Mouse (Mus musculus): ENCODE data around the gene Dnmt1. TPM values are rescaled to one million over a fixed set of nuclear protein-coding genes. Genes with fewer than 3 reads are reported as not detected.

Gene Dnmt1
- polyA plus RNA-seq, 1 experiment from 2014 or later = 59.8 TPM

GRCm38 (mm10) chr9:20961557-20961956 lies 1.9 kb upstream of the Dnmt1 start:
- no peak for ATAC-seq (ENCODE audit: extremely low read depth, insufficient number of reproducible peaks, low FRiP score, low TSS enrichment)
- Histone ChIP-seq H3K27ac (replicated peaks) (no peak overlapping the region), H3K4me3 (no peak overlapping the region), H3K27me3 (replicated peaks) (no peaks in the 10 kb centered on the region), H3K36me3 (peaks cover 23% of the 10 kb centered on the region), H3K4me1 (no peaks in the 10 kb centered on the region), H3K9me3 (no peaks in the 10 kb centered on the region), H3K4me2 (no peak overlapping the region), H3K9ac (no peak overlapping the region)
- WGBS = 60% methylated on average over 9 of the region's 9 CpGs

DNA sequence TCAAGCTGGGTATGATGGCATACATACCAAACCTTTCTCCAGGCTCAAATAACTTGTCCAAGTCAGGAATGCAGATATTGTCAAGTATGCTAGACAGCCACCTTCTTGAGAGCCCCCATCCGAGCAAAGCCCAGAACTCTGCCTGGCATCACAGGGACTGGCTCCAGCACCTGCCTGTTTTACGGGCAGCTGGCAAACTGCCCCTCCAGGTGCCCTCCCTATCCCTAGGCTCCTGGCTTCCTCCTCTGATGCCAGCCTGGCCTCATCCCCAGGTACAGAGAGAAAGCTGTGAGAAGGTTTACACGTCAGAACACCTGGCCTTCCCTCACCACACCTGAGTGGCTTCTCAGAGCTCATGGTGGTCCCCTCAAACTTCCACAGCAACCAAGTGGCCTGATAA lies 2.7 kb downstream of the Dnmt1 start:
- no peak overlapping the region for H3K9ac ChIP-seq
- H3K9me3 ChIP-seq = no peaks in the 10 kb centered on the region
- H3K4me1 ChIP-seq = peaks cover 5% of the 10 kb centered on the region; the same call in 1 of the 2 replicates
- no peaks in the 10 kb centered on the region for H3K27me3 ChIP-seq (replicated peaks)
- no peak overlapping the region for H3K4me2 ChIP-seq
- no peaks in the 10 kb centered on the region for H3K36me3 ChIP-seq
- WGBS = 63% methylated on average over 3 of the region's 3 CpGs
- H3K4me3 ChIP-seq = no peak overlapping the region
- no peak overlapping the region for H3K27ac ChIP-seq (replicated peaks)
- no peak for ATAC-seq (ENCODE audit: extremely low read depth, insufficient number of reproducible peaks, low FRiP score, low TSS enrichment)

- Histone ChIP-seq H3K9ac (peak overlapping the region; percentile 98), H3K4me1 (peaks cover 34% of the 10 kb centered on the region), H3K27me3 (replicated peaks) (no peaks in the 10 kb centered on the region), H3K27ac (replicated peaks) (peak overlapping the region; percentile 94), H3K4me2 (peak overlapping the region; percentile 91), H3K36me3 (peaks cover 3% of the 10 kb centered on the region; the same call in 1 of the 2 replicates), H3K4me3 (peak overlapping the region; percentile 93), H3K9me3 (no peaks in the 10 kb centered on the region)
- peak; percentile 89 for ATAC-seq (ENCODE audit: extremely low read depth, insufficient number of reproducible peaks, low FRiP score, low TSS enrichment)
- under 1% methylated on average over 51 of the region's 51 CpGs for WGBS
These were observed 7.0 kb downstream of the Dnmt1 start for GRCm38 (mm10) chr9:20952520-20953227.

GRCm38 (mm10) chr9:20951966-20952519 lies 7.6 kb downstream of the Dnmt1 start:
- H3K27ac ChIP-seq (replicated peaks) = peak overlapping the region; percentile 94
- under 1% methylated on average over 15 of the region's 17 CpGs for WGBS
- peak; percentile 34; the same call in 1 of the 2 replicates for ATAC-seq (ENCODE audit: extremely low read depth, insufficient number of reproducible peaks, low FRiP score, low TSS enrichment)
- H3K36me3 ChIP-seq = peaks cover 9% of the 10 kb centered on the region; the same call in 1 of the 2 replicates
- H3K4me1 ChIP-seq = peaks cover 34% of the 10 kb centered on the region
- peak overlapping the region; percentile 98 for H3K9ac ChIP-seq
- no peaks in the 10 kb centered on the region for H3K9me3 ChIP-seq
- peak overlapping the region; percentile 91 for H3K4me2 ChIP-seq
- peak overlapping the region; percentile 93 for H3K4me3 ChIP-seq
- no peaks in the 10 kb centered on the region for H3K27me3 ChIP-seq (replicated peaks)

DNA sequence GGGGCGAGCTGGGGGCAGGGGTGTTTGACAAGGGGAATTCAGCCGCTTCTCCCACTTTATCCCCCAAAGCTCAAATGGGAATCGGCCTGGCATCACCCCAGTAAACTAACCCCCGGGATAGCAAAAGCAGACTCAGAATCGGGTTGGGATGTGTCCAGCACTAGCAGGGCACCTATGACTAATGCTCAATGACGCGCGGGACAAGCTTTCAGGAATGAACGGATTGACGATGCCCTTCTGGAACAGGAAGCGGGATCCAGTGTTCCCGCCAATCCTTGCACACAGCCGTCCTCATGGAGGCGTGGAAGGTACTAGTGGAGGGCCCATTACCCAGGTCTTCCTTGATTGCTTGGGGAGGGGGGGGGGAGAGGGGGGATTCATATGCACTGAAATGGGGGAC lies 8.2 kb downstream of the Dnmt1 start:
- peak overlapping the region; percentile 98 for H3K9ac ChIP-seq
- H3K27me3 ChIP-seq (replicated peaks) = no peaks in the 10 kb centered on the region
- WGBS = 10% methylated on average over 14 of the region's 14 CpGs
- peaks cover 34% of the 10 kb centered on the region for H3K4me1 ChIP-seq
- H3K4me3 ChIP-seq = peak overlapping the region; percentile 93
- H3K4me2 ChIP-seq = peak overlapping the region; percentile 91
- H3K9me3 ChIP-seq = no peaks in the 10 kb centered on the region
- H3K27ac ChIP-seq (replicated peaks) = peak overlapping the region; percentile 94
- peaks cover 10% of the 10 kb centered on the region; the same call in 1 of the 2 replicates for H3K36me3 ChIP-seq
- no peak for ATAC-seq (ENCODE audit: extremely low read depth, insufficient number of reproducible peaks, low FRiP score, low TSS enrichment)

GRCm38 (mm10) chr9:20950419-20950818 lies 9.3 kb downstream of the Dnmt1 start:
- no peak overlapping the region for H3K27ac ChIP-seq (replicated peaks)
- H3K9ac ChIP-seq = peak overlapping the region; percentile 98
- H3K4me3 ChIP-seq = 0 out of 2 replicates have a peak overlapping the region, but pooled peaks have one; percentile 93
- no peaks in the 10 kb centered on the region for H3K27me3 ChIP-seq (replicated peaks)
- peaks cover 16% of the 10 kb centered on the region; the same call in 1 of the 2 replicates for H3K36me3 ChIP-seq
- peaks cover 38% of the 10 kb centered on the region for H3K4me1 ChIP-seq
- no peak for ATAC-seq (ENCODE audit: extremely low read depth, insufficient number of reproducible peaks, low FRiP score, low TSS enrichment)
- H3K4me2 ChIP-seq = peak overlapping the region; percentile 91
- H3K9me3 ChIP-seq = no peaks in the 10 kb centered on the region

- H3K4me1 ChIP-seq = peaks cover 51% of the 10 kb centered on the region
- H3K9ac ChIP-seq = no peak overlapping the region
- H3K36me3 ChIP-seq = peaks cover 35% of the 10 kb centered on the region
- no peak overlapping the region for H3K4me3 ChIP-seq
- ATAC-seq (ENCODE audit: extremely low read depth, insufficient number of reproducible peaks, low FRiP score, low TSS enrichment) = no peak
- 72% methylated on average over 16 of the region's 16 CpGs for WGBS
- H3K27me3 ChIP-seq (replicated peaks) = no peaks in the 10 kb centered on the region
- H3K9me3 ChIP-seq = no peaks in the 10 kb centered on the region
- no peak overlapping the region for H3K4me2 ChIP-seq
- H3K27ac ChIP-seq (replicated peaks) = no peak overlapping the region
These were observed 13.4 kb downstream of the Dnmt1 start for GRCm38 (mm10) chr9:20946066-20946880.

DNA sequence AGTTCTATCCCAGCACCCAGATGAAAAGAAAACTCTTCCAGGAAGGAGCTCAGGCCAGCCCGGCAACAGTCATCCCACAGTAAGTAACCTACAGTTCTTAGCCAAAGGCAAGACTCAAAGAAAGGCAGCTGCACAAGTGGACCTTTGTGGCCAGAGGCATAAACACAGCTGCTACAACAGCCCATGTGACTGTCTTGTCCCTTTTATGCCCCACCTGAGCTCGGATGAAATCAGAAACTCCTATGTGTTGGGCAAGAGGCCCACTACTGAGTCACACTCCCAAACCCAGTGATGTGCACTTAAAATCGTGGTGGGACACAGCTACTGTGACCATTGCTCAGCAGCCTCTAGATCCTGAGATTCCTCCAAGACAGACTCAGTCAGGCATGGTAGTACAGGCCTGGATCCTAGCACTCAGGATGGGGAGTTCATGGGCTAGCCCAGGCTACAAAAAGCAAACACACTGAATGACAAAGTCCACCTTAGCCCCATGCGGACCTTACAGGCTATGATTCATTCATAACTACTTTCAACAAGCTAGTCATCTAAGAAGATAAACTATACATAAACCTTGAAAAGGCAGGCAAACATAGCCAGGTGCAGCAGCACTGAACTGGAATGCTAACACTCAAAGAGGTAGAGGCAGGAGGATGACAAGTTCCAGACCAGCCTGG lies 14.9 kb downstream of the Dnmt1 start:
- 67% methylated on average over 4 of the region's 4 CpGs for WGBS
- peaks cover 49% of the 10 kb centered on the region for H3K36me3 ChIP-seq
- H3K4me2 ChIP-seq = no peak overlapping the region
- H3K27me3 ChIP-seq (replicated peaks) = no peaks in the 10 kb centered on the region
- H3K9me3 ChIP-seq = no peaks in the 10 kb centered on the region
- H3K9ac ChIP-seq = no peak overlapping the region
- peaks cover 37% of the 10 kb centered on the region for H3K4me1 ChIP-seq
- H3K4me3 ChIP-seq = no peak overlapping the region
- H3K27ac ChIP-seq (replicated peaks) = no peak overlapping the region
- ATAC-seq (ENCODE audit: extremely low read depth, insufficient number of reproducible peaks, low FRiP score, low TSS enrichment) = no peak

DNA sequence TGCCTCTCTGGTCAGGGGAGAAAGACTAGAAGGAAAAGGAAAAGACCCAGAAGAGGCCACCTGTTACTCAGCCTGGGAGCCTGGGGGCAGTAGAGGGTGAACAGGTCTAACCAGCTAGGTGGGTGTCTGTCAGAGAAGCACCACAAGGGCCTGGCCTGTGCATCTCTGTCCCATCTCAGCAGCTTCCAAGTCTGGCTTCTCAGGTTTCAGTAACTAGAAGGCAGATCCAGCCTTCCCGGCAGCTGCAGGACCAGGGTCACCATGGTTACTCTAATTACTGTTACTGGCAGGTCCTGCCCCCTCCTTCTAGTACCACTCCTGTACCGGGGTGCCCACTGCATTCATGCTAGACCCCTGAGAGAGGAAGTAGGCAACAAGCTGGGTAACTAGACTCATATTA lies 15.8 kb downstream of the Dnmt1 start:
- H3K9ac ChIP-seq = peak overlapping the region; percentile 16; the same call in 1 of the 2 replicates
- H3K27me3 ChIP-seq (replicated peaks) = no peaks in the 10 kb centered on the region
- peaks cover 59% of the 10 kb centered on the region for H3K36me3 ChIP-seq

DNA sequence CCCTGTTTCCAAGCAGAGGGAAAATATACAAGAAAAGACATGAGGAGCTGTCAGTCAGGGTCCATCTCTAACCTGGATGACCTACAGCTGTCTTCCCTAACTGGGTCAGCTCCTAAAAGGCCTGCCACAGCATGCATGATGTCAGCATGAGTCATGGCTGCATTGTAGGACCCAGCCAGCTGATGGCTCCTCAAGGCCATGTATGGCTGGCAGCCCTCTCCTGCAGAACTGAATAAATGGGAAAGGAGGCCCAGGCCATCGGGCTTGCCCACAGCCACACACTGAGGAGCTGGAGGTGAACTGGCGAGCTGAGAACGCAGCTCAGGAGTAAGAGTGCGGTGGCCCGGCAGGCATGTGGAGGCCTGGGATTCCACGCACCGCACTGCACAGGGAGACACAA lies 16.3 kb downstream of the Dnmt1 start:
- H3K9ac ChIP-seq = peak overlapping the region; percentile 16; the same call in 1 of the 2 replicates

More for the DNA sequence above, 15.8 kb downstream of the Dnmt1 start:
- ATAC-seq (ENCODE audit: extremely low read depth, insufficient number of reproducible peaks, low FRiP score, low TSS enrichment) = no peak
- no peak overlapping the region for H3K4me3 ChIP-seq
- 31% methylated on average over 2 of the region's 2 CpGs for WGBS
- no peak overlapping the region for H3K27ac ChIP-seq (replicated peaks)
- H3K9me3 ChIP-seq = no peaks in the 10 kb centered on the region
- peaks cover 28% of the 10 kb centered on the region for H3K4me1 ChIP-seq
- no peak overlapping the region for H3K4me2 ChIP-seq

GRCm38 (mm10) chr9:20923258-20923657 lies 36.4 kb downstream of the Dnmt1 start:
- Histone ChIP-seq H3K36me3 (peaks cover 100% of the 10 kb centered on the region), H3K4me2 (no peak overlapping the region), H3K4me1 (no peaks in the 10 kb centered on the region), H3K4me3 (no peak overlapping the region), H3K9me3 (no peaks in the 10 kb centered on the region), H3K27me3 (replicated peaks) (no peaks in the 10 kb centered on the region), H3K9ac (no peak overlapping the region), H3K27ac (replicated peaks) (no peak overlapping the region)
- WGBS = 91% methylated on average over 3 of the region's 3 CpGs
- no peak for ATAC-seq (ENCODE audit: extremely low read depth, insufficient number of reproducible peaks, low FRiP score, low TSS enrichment)

More for the DNA sequence above, 16.3 kb downstream of the Dnmt1 start:
- H3K36me3 ChIP-seq = peaks cover 64% of the 10 kb centered on the region
- no peak overlapping the region for H3K4me3 ChIP-seq
- 86% methylated on average over 7 of the region's 7 CpGs for WGBS
- ATAC-seq (ENCODE audit: extremely low read depth, insufficient number of reproducible peaks, low FRiP score, low TSS enrichment) = no peak
- peaks cover 26% of the 10 kb centered on the region for H3K4me1 ChIP-seq
- H3K4me2 ChIP-seq = no peak overlapping the region
- H3K27me3 ChIP-seq (replicated peaks) = no peaks in the 10 kb centered on the region
- H3K9me3 ChIP-seq = no peaks in the 10 kb centered on the region
- no peak overlapping the region for H3K27ac ChIP-seq (replicated peaks)

Data from heart, embryonic 13.5 days (tissue).